Mouse (Mus musculus) heart, postnatal 0 days (tissue): ENCODE data around the gene Jaml.

ENCODE experiments used
- CTCF ChIP-seq: IDR thresholded peaks from 2 replicates; pipeline ENCODE4 v1.5.1; 2016; ENCODE audit warnings: antibody characterized with exemption, control low read depth, low read depth
- EP300 ChIP-seq: IDR thresholded peaks from 2 replicates; pipeline ENCODE4 v1.6.1; 2016; ENCODE audit warnings: antibody characterized with exemption, low read depth

- TF ChIP-seq EP300 (no peak), CTCF (no peak)
Measured at GRCm38 (mm10) chr9:45058304-45058940, 20.6 kb upstream of the Jaml start.
